Mouse (Mus musculus) testis, postnatal 10 days (tissue): ENCODE data around the gene Sgf29.

ENCODE experiments used
- DNase-seq: peaks from one replicate; pipeline ENCODE4 v3.0.0; 2021; ENCODE audit warnings: low spot score

The Sgf29 gene

GRCm38 (mm10) chr7:126642545-126643243 lies 6.4 kb upstream of the Sgf29 start:
- no peak for DNase-seq

- DNase-seq: peak; percentile 64
These were observed 5.9 kb upstream of the Sgf29 start for GRCm38 (mm10) chr7:126643244-126643617.

- no peak for DNase-seq
These were observed 4.8 kb upstream of the Sgf29 start for GRCm38 (mm10) chr7:126644345-126644744.

GRCm38 (mm10) chr7:126644914-126645313 lies 4.2 kb upstream of the Sgf29 start:
- no peak for DNase-seq

GRCm38 (mm10) chr7:126645708-126646107 lies 3.4 kb upstream of the Sgf29 start:
- DNase-seq: no peak

- no peak for DNase-seq
These were observed 623 bp upstream of the Sgf29 start for GRCm38 (mm10) chr7:126648486-126648885.

GRCm38 (mm10) chr7:126650852-126651251 lies 1.7 kb downstream of the Sgf29 start:
- DNase-seq: no peak

GRCm38 (mm10) chr7:126653991-126654390 lies 4.9 kb downstream of the Sgf29 start:
- DNase-seq: no peak

GRCm38 (mm10) chr7:126655695-126656094 lies 6.6 kb downstream of the Sgf29 start:
- no peak for DNase-seq

- DNase-seq: no peak
These were observed 8.4 kb downstream of the Sgf29 start for GRCm38 (mm10) chr7:126657522-126657921.

- no peak for DNase-seq
These were observed 10.7 kb downstream of the Sgf29 start for GRCm38 (mm10) chr7:126659771-126660170.

- no peak for DNase-seq
These were observed 14.5 kb downstream of the Sgf29 start for GRCm38 (mm10) chr7:126663646-126664045.

- DNase-seq: no peak
These were observed 16.2 kb downstream of the Sgf29 start for GRCm38 (mm10) chr7:126665269-126665668.

GRCm38 (mm10) chr7:126667495-126668090 lies 18.5 kb downstream of the Sgf29 start:
- no peak for DNase-seq

GRCm38 (mm10) chr7:126668452-126668851 lies 19.3 kb downstream of the Sgf29 start:
- no peak for DNase-seq

- no peak for DNase-seq
These were observed 21.0 kb downstream of the Sgf29 start for GRCm38 (mm10) chr7:126670152-126670551.

GRCm38 (mm10) chr7:126672111-126672510 lies 23.0 kb downstream of the Sgf29 start:
- no peak for DNase-seq

- DNase-seq: no peak
These were observed 26.0 kb downstream of the Sgf29 start for GRCm38 (mm10) chr7:126675104-126675503.

- DNase-seq: peak; percentile 64
These were observed 27.1 kb downstream of the Sgf29 start, which contains the start of gene Sult1a1 for GRCm38 (mm10) chr7:126676207-126676606. Gene Sult1a1 (minus strand): TSS chr7:126676432.

GRCm38 (mm10) chr7:126676631-126677220 lies 27.6 kb downstream of the Sgf29 start:
- no peak for DNase-seq

GRCm38 (mm10) chr7:126678545-126679341 lies 29.6 kb downstream of the Sgf29 start:
- DNase-seq: no peak

GRCm38 (mm10) chr7:126679683-126680082 lies 30.6 kb downstream of the Sgf29 start:
- DNase-seq: no peak

- peak; percentile 36 for DNase-seq
These were observed 32.1 kb downstream of the Sgf29 start for GRCm38 (mm10) chr7:126681221-126681620.
